Mouse (Mus musculus): ENCODE results near the gene Cdh6. TPM values are rescaled to one million over a fixed set of nuclear protein-coding genes. Genes with fewer than 3 reads are reported as not detected.

The Cdh6 gene
- polyA plus RNA-seq (2011; ENCODE audit: insufficient read depth, insufficient read length, low replicate concordance, missing spikeins) = 0.42 TPM in 1 of 2 replicates, not detected in the other

DNA sequence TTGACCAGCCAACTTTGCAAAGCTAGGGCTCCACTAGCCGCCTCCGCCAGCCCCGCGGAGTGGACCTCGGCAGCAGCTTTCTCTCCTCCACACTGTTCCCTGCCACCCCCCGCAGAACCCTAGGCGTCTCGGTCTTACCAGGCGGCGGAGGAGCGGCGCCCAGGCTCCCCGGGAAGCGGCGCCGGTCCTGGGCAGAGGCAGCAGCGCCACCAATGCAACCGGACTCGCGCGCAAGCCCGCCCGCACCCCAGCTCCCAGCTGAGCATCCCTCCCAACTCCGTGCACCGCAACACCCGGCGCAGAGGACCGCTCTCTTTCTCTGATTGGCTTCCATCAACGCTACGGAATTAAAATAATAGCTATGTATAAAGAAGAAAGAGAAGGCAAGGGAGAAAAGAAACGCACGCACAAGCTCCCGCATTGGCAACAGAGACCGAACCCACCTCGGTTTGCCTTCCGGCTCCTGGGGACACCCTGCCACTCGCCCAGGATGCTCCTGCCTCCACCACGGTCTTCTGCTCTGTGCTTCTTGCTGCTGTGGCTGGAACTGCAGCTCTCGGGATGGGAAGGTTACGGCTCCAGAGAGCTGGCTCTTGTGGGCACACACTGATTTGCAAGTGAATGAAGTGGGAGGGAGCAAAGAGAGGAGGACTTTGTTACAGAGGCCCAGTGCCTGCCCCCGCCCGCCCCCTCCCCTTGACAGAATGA lies at the start of gene Cdh6:
Cdh6 (minus strand) TSS at position 605 of the 708 bp plus-strand sequence.
- 2% methylated on average over 42 of the region's 42 CpGs for WGBS
- H3K4me3 ChIP-seq (replicated peaks; ENCODE audit: control insufficient read depth, low read depth, low read length) = no peak within 1 kb of the TSS

DNA sequence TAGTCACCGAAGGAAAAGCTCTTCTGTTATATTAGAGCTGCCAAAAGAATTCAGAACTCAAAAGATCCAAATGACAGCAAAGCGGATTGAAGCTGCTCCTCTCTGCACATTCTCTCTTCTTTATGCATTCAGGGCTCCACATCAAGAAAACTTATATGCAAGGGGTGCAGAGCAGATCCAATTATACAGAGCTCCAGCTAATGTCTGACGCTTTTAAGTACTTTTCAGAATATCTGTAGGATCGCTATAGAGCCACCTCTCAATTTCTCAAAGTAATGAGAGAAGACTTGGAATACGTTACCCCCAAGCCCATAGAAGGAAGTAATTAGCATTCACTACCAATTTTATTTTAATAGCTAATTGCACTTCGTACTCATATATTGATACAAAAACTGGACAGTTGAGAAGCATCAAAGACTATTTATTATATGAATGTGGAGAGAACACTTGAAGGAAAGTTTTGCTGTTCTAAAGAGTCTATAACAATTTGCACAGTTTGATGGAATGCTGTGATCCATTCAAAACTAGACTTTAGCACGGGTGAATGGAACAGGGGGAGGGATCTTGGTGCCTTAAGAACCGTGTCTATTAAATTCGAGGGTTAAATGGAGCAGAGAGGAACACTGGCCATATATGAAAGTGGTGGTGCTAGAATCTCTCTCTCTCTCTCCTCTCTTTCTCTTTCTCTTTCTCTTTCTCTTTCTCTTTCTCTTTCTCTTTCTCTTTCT lies 46.4 kb upstream of the Cdh6 start:
- H3K4me1 ChIP-seq (ENCODE audit: control insufficient read depth, insufficient read depth, low read length) = no peaks in the 10 kb centered on the region
- H3K27ac ChIP-seq (ENCODE audit: control insufficient read depth, insufficient read depth, low read depth, low read length, poor library complexity) = no peak overlapping the region
- no peak for TF ChIP-seq POLR2A (IDR thresholded peaks at IDR 0.05; ENCODE audit: borderline replicate concordance, control insufficient read depth, low read depth, low read length)
- no peak for TF ChIP-seq CTCF (IDR thresholded peaks at IDR 0.05; ENCODE audit: control insufficient read depth, insufficient read depth, low read length)
- no peak overlapping the region for H3K4me3 ChIP-seq (replicated peaks; ENCODE audit: control insufficient read depth, low read depth, low read length)
- 78% methylated on average over 9 of the region's 9 CpGs for WGBS

More for the DNA sequence above, at the start of gene Cdh6:
- Histone ChIP-seq H3K27ac (ENCODE audit: control insufficient read depth, insufficient read depth, low read depth, low read length, poor library complexity) (no peak within 1 kb of the TSS), H3K4me1 (ENCODE audit: control insufficient read depth, insufficient read depth, low read length) (no peaks in the 10 kb centered on the region)
- TF ChIP-seq POLR2A (IDR thresholded peaks at IDR 0.05; ENCODE audit: borderline replicate concordance, control insufficient read depth, low read depth, low read length) (no peak), CTCF (IDR thresholded peaks at IDR 0.05; ENCODE audit: control insufficient read depth, insufficient read depth, low read length) (no peak)

DNA sequence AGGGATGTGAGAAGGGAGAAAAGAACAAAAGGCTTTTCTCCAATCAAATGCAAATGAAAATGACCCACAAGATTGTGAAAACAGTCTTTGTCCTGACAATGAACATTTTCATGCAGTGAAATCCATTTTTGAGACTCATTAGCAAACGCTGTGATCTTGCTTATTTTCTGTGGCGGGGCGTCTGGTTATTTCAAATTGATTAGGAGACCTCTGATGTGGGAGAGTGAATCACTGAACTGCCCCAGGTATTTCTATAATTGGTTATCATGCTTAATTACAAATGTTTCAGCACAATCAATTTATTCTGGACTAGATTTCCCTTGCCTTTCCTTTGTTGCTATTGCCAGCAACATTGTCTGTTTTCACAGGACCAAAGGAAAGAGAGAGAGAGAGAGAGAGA lies 44.3 kb upstream of the Cdh6 start:
- no peak overlapping the region for H3K4me3 ChIP-seq (replicated peaks; ENCODE audit: control insufficient read depth, low read depth, low read length)
- TF ChIP-seq CTCF (IDR thresholded peaks at IDR 0.05; ENCODE audit: control insufficient read depth, insufficient read depth, low read length) (no peak), POLR2A (IDR thresholded peaks at IDR 0.05; ENCODE audit: borderline replicate concordance, control insufficient read depth, low read depth, low read length) (no peak)
- WGBS = 82% methylated on average over 3 of the region's 3 CpGs

DNA sequence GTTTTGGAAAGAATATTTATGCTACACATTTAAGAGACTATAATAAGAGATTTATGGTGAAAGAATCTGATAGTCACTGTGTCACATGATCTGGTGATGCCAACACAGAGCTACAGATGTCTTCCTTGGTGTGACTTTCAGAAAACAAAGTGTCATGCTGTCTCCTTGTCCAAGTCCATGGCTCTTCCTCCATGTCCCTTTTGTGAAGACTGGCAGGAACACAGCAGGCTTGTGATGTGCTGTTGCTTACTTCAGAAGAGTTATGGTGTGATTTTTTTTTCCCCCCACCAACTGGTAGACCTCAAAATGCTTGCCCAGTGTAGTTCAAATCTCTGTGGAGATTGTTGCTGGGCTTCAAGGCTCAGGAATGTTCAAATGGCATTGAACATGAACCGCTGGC lies 43.7 kb upstream of the Cdh6 start:
- 80% methylated on average over 1 of the region's 1 CpGs for WGBS
- TF ChIP-seq CTCF (IDR thresholded peaks at IDR 0.05; ENCODE audit: control insufficient read depth, insufficient read depth, low read length) (no peak), POLR2A (IDR thresholded peaks at IDR 0.05; ENCODE audit: borderline replicate concordance, control insufficient read depth, low read depth, low read length) (no peak)
- Histone ChIP-seq H3K27ac (ENCODE audit: control insufficient read depth, insufficient read depth, low read depth, low read length, poor library complexity) (no peak overlapping the region), H3K4me3 (replicated peaks; ENCODE audit: control insufficient read depth, low read depth, low read length) (no peak overlapping the region), H3K4me1 (ENCODE audit: control insufficient read depth, insufficient read depth, low read length) (no peaks in the 10 kb centered on the region)

More for the DNA sequence above, 44.3 kb upstream of the Cdh6 start:
- Histone ChIP-seq H3K27ac (ENCODE audit: control insufficient read depth, insufficient read depth, low read depth, low read length, poor library complexity) (no peak overlapping the region), H3K4me1 (ENCODE audit: control insufficient read depth, insufficient read depth, low read length) (no peaks in the 10 kb centered on the region)

- 83% methylated on average over 1 of the region's 1 CpGs for WGBS
- Histone ChIP-seq H3K4me1 (ENCODE audit: control insufficient read depth, insufficient read depth, low read length) (no peaks in the 10 kb centered on the region), H3K27ac (ENCODE audit: control insufficient read depth, insufficient read depth, low read depth, low read length, poor library complexity) (no peak overlapping the region), H3K4me3 (replicated peaks; ENCODE audit: control insufficient read depth, low read depth, low read length) (no peak overlapping the region)
- no peak for TF ChIP-seq POLR2A (IDR thresholded peaks at IDR 0.05; ENCODE audit: borderline replicate concordance, control insufficient read depth, low read depth, low read length)
- TF ChIP-seq CTCF (IDR thresholded peaks at IDR 0.05; ENCODE audit: control insufficient read depth, insufficient read depth, low read length) = no peak
Measured at GRCm38 (mm10) chr15:13212956-13213355, 39.5 kb upstream of the Cdh6 start.

- Histone ChIP-seq H3K27ac (ENCODE audit: control insufficient read depth, insufficient read depth, low read depth, low read length, poor library complexity) (no peak overlapping the region), H3K4me1 (ENCODE audit: control insufficient read depth, insufficient read depth, low read length) (no peaks in the 10 kb centered on the region), H3K4me3 (replicated peaks; ENCODE audit: control insufficient read depth, low read depth, low read length) (no peak overlapping the region)
- WGBS = 34% methylated on average over 4 of the region's 4 CpGs
- TF ChIP-seq CTCF (IDR thresholded peaks at IDR 0.05; ENCODE audit: control insufficient read depth, insufficient read depth, low read length) = no peak
- no peak for TF ChIP-seq POLR2A (IDR thresholded peaks at IDR 0.05; ENCODE audit: borderline replicate concordance, control insufficient read depth, low read depth, low read length)
Measured at GRCm38 (mm10) chr15:13212027-13212685, 38.7 kb upstream of the Cdh6 start.

DNA sequence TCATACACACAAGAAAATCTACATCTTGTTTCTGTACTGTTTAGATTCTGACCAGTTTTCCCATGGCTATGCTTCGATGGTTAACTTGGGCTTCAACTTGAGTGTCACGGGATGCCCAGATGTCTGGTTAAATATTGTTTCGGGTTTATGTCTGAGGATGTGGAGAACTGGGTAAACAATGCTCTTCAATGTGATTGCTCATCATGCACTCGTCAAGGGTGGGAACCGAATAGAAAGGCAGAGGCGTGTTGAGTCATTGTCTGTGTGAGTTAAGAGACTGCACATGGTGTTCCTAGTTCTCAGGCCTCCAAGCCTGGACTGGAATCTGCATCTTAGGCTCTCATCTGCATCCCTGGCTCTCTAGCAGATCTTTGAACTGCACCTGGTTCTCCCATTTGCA lies 36.7 kb upstream of the Cdh6 start:
- TF ChIP-seq POLR2A (IDR thresholded peaks at IDR 0.05; ENCODE audit: borderline replicate concordance, control insufficient read depth, low read depth, low read length) (no peak), CTCF (IDR thresholded peaks at IDR 0.05; ENCODE audit: control insufficient read depth, insufficient read depth, low read length) (no peak)
- no peak overlapping the region for H3K27ac ChIP-seq (ENCODE audit: control insufficient read depth, insufficient read depth, low read depth, low read length, poor library complexity)
- no peaks in the 10 kb centered on the region for H3K4me1 ChIP-seq (ENCODE audit: control insufficient read depth, insufficient read depth, low read length)
- no peak overlapping the region for H3K4me3 ChIP-seq (replicated peaks; ENCODE audit: control insufficient read depth, low read depth, low read length)
- WGBS = 81% methylated on average over 6 of the region's 6 CpGs

DNA sequence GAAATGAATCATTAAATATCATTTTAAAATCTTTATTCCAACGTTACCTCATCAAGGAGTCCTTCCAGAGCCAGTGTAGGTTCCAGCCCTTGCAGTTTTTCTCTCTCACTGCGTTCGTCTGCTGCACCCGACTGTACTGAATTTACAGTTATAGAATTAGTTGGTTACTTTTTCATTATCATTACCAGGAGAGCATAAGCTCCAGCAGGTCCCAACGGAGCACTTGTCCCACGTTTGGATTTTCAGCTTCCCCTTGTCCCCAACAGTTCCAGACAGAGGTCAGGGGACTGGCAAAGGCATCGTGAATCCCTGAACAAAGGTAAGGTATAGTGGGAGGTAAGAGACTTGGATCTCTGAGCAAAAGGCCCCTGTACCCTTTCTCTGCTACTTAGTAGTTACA lies 35.2 kb upstream of the Cdh6 start:
- WGBS = 82% methylated on average over 7 of the region's 7 CpGs
- Histone ChIP-seq H3K27ac (ENCODE audit: control insufficient read depth, insufficient read depth, low read depth, low read length, poor library complexity) (no peak overlapping the region), H3K4me1 (ENCODE audit: control insufficient read depth, insufficient read depth, low read length) (no peaks in the 10 kb centered on the region), H3K4me3 (replicated peaks; ENCODE audit: control insufficient read depth, low read depth, low read length) (no peak overlapping the region)
- TF ChIP-seq CTCF (IDR thresholded peaks at IDR 0.05; ENCODE audit: control insufficient read depth, insufficient read depth, low read length) (no peak), POLR2A (IDR thresholded peaks at IDR 0.05; ENCODE audit: borderline replicate concordance, control insufficient read depth, low read depth, low read length) (no peak)

All from bone marrow, adult 2 months (tissue).